In the genomic region with DNA sequence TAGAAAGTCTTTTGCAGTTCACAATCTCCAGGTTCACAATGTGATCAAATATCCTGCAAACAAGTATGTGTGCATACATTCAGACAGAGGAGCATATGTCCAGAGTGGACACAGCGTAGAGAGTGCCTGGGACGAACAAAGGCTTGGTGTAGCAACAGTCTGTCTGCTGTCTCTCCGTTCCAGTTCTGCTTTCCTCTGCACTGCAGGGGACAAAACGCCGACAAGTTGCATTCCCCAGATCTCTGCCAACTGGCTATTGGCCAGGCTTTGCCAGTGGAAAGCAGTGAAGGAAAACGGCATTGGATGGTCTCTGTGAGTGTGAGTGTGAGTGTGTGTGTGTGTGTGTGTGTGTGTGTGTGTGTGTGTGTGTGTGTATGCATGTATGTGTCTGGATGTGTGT, we compare ENCODE assay signal across 10 mouse cellular contexts. TPM values are rescaled to one million over a fixed set of nuclear protein-coding genes. Genes with fewer than 3 reads are reported as not detected.
A peak's percentile ranks its signal among the peaks of the same experiment; 100 is the strongest.
DNase-seq lines count a peak whose midpoint lies in the region; ATAC-seq and TF ChIP-seq lines count a peak whose summit lies in the region.
"Had no signal": no experiment of that assay in that cellular context is flagged by ENCODE, and none has a peak within 500 bp of the region (broad histone marks: within the 10 kb centered on the region; RNA-seq: fewer than 3 reads in every experiment).

No protein-coding gene starts in this region.

- H3K36me3 ChIP-seq in kidney, adult 2 months (ENCODE audit: control insufficient read depth, insufficient read depth, low read length) = no peaks in the 10 kb centered on the region
- no peaks in the 10 kb centered on the region for H3K36me3 ChIP-seq in kidney, embryonic 16.5 days (ENCODE audit: insufficient read depth, low read length)
- H3K36me3 ChIP-seq in MEL (ENCODE audit: control insufficient read depth in 1 of 2, insufficient read depth in 2 of 2, low read length in 2 of 2) = peaks cover 0 to 13% of the 10 kb centered on the region in 2 experiments; a peak in 2 of 4 replicates
- H3K36me3 ChIP-seq in intestine, postnatal 0 days (ENCODE audit: control insufficient read depth, insufficient read depth) = no peaks in the 10 kb centered on the region
- H3K36me3 ChIP-seq: embryonic facial prominence, embryonic 13.5 days; neural tube, embryonic 15.5 days had no signal

- DNase-seq in adrenal gland, postnatal 25 days = peak; percentile 25
- no peak for DNase-seq in adrenal gland, adult 18-20 months (ENCODE audit: low spot score in 2 of 2)
- peak; percentile 76 for DNase-seq in kidney, adult 2 months
- peak; percentile 66 for DNase-seq in MEL (ENCODE audit: low read depth, low spot score)
- DNase-seq in kidney, postnatal 10 days = peak; percentile 66
- DNase-seq in frontal cortex, postnatal 25 days (ENCODE audit: low spot score in 2 of 2) = no peak

- no peaks in the 10 kb centered on the region for H3K27me3 ChIP-seq in kidney, adult 2 months (replicated peaks; ENCODE audit: control insufficient read depth, insufficient read depth, low read length)
- H3K27me3 ChIP-seq in kidney, embryonic 16.5 days (ENCODE audit: insufficient read depth, low read length) = no peaks in the 10 kb centered on the region
- no peaks in the 10 kb centered on the region for H3K27me3 ChIP-seq in MEL (ENCODE audit: control insufficient read depth in 1 of 2, insufficient read depth in 2 of 2, low read length in 2 of 2)
- H3K27me3 ChIP-seq in intestine, postnatal 0 days (replicated peaks; ENCODE audit: control insufficient read depth, insufficient read depth, low read length) = no peaks in the 10 kb centered on the region
- H3K27me3 ChIP-seq: embryonic facial prominence, embryonic 13.5 days; neural tube, embryonic 15.5 days had no signal

- TF ChIP-seq CTCF in kidney, adult 2 months (conservative IDR thresholded peaks at IDR 0.05; ENCODE audit: insufficient read depth, insufficient read length, low read depth, low read length) = no peak
- no peak for TF ChIP-seq CTCF in MEL (IDR thresholded peaks at IDR 0.05 in 2 of 3, conservative IDR thresholded peaks at IDR 0.05 in 1 of 3; ENCODE audit: control insufficient read depth in 1 of 3, insufficient read depth in 1 of 3, low read depth in 2 of 3, low read length in 3 of 3, poor library complexity in 1 of 3, severe bottlenecking in 1 of 3)
- TF ChIP-seq CTCF in intestine, postnatal 0 days (IDR thresholded peaks at IDR 0.05; ENCODE audit: low read depth) = no peak

- no peaks in the 10 kb centered on the region for H3K79me2 ChIP-seq in MEL (ENCODE audit: control insufficient read depth, insufficient read depth, low read length, poor library complexity)

- H3K9ac ChIP-seq in kidney, embryonic 16.5 days (replicated peaks; ENCODE audit: low read length) = no peak overlapping the region
- no peak overlapping the region for H3K9ac ChIP-seq in MEL (ENCODE audit: control insufficient read depth, low read depth, low read length, poor library complexity, severe bottlenecking)
- no peak overlapping the region for H3K9ac ChIP-seq in intestine, postnatal 0 days (ENCODE audit: low read depth, low read length)
- H3K9ac ChIP-seq: embryonic facial prominence, embryonic 13.5 days; neural tube, embryonic 15.5 days had no signal

- no peak for TF ChIP-seq POLR2A in kidney, adult 2 months (IDR thresholded peaks at IDR 0.05; ENCODE audit: low read depth, low read length)
- no peak for TF ChIP-seq POLR2A in MEL (IDR thresholded peaks at IDR 0.05; ENCODE audit: control insufficient read depth in 1 of 2, insufficient read depth in 1 of 2, low read depth in 1 of 2, low read length in 2 of 2, poor library complexity in 1 of 2)

- no peak for TF ChIP-seq EP300 in MEL (IDR thresholded peaks at IDR 0.05; ENCODE audit: low read depth in 1 of 2, low read length in 2 of 2)

- no peak overlapping the region for H3K27ac ChIP-seq in kidney, adult 2 months (ENCODE audit: insufficient read depth, low read depth, low read length)
- no peak overlapping the region for H3K27ac ChIP-seq in kidney, embryonic 16.5 days (ENCODE audit: low read length)
- H3K27ac ChIP-seq in MEL (ENCODE audit: control insufficient read depth, low read depth, low read length) = no peak overlapping the region
- no peak overlapping the region; the same call in 1 of the 2 replicates for H3K27ac ChIP-seq in intestine, postnatal 0 days (ENCODE audit: low read depth, low read length)
- H3K27ac ChIP-seq: embryonic facial prominence, embryonic 13.5 days; neural tube, embryonic 15.5 days had no signal

- peaks cover 5% of the 10 kb centered on the region; the same call in 1 of the 2 replicates for H3K4me1 ChIP-seq in kidney, adult 2 months (ENCODE audit: control insufficient read depth, insufficient read depth, low read length)
- H3K4me1 ChIP-seq in kidney, embryonic 16.5 days (ENCODE audit: insufficient read depth, low read length) = no peaks in the 10 kb centered on the region
- peaks cover 2 to 23% of the 10 kb centered on the region in 2 experiments; a peak in 3 of 4 replicates for H3K4me1 ChIP-seq in MEL (ENCODE audit: control insufficient read depth in 1 of 2, insufficient read depth in 2 of 2, low read length in 2 of 2)
- H3K4me1 ChIP-seq in intestine, postnatal 0 days (replicated peaks; ENCODE audit: control insufficient read depth, insufficient read depth, low read length) = no peaks in the 10 kb centered on the region
- H3K4me1 ChIP-seq: embryonic facial prominence, embryonic 13.5 days; neural tube, embryonic 15.5 days had no signal

- no peak overlapping the region for H3K4me3 ChIP-seq in kidney, adult 2 months (ENCODE audit: insufficient read depth, low read depth, low read length)
- no peak overlapping the region for H3K4me3 ChIP-seq in kidney, embryonic 16.5 days (ENCODE audit: low read length)
- H3K4me3 ChIP-seq in MEL (ENCODE audit: control insufficient read depth in 1 of 2, insufficient read depth in 1 of 2, low read depth in 2 of 2, low read length in 2 of 2) = no peak overlapping the region
- no peak overlapping the region for H3K4me3 ChIP-seq in intestine, postnatal 0 days (ENCODE audit: low read depth, low read length)
- H3K4me3 ChIP-seq: embryonic facial prominence, embryonic 13.5 days; neural tube, embryonic 15.5 days had no signal

- H3K4me2 ChIP-seq in kidney, embryonic 16.5 days (replicated peaks; ENCODE audit: low read depth, low read length) = no peak overlapping the region
- no peak overlapping the region for H3K4me2 ChIP-seq in intestine, postnatal 0 days (replicated peaks; ENCODE audit: low read depth)
- H3K4me2 ChIP-seq: embryonic facial prominence, embryonic 13.5 days; neural tube, embryonic 15.5 days had no signal

- no peaks in the 10 kb centered on the region for H3K9me3 ChIP-seq in kidney, embryonic 16.5 days (ENCODE audit: low read length)
- no peaks in the 10 kb centered on the region for H3K9me3 ChIP-seq in MEL (replicated peaks; ENCODE audit: insufficient read depth, low read length)
- H3K9me3 ChIP-seq in intestine, postnatal 0 days (ENCODE audit: control insufficient read depth) = no peaks in the 10 kb centered on the region
- H3K9me3 ChIP-seq: embryonic facial prominence, embryonic 13.5 days; neural tube, embryonic 15.5 days had no signal

- 21% methylated on average over 6 of the region's 6 CpGs for WGBS in kidney, adult 2 months
- WGBS in kidney, embryonic 16.5 days = 64% methylated on average over 6 of the region's 6 CpGs
- 54% methylated on average over 6 of the region's 6 CpGs for WGBS in intestine, postnatal 0 days

- TF ChIP-seq RAD21 in MEL (IDR thresholded peaks at IDR 0.05; ENCODE audit: low read depth, low read length) = no peak

- no peak for ATAC-seq in kidney, embryonic 16.5 days (ENCODE audit: low FRiP score, low TSS enrichment)
- no peak for ATAC-seq in intestine, postnatal 0 days

TF ChIP-seq in MEL, 35 proteins besides CTCF, POLR2A, EP300 and RAD21:
- no peak for TF ChIP-seq ZNF384 (IDR thresholded peaks at IDR 0.05; ENCODE audit: low read depth, low read length)

RNA-seq across cellular contexts. Expression of a gene that starts 14.4 kb away (rescaled TPM):
- total RNA-seq in adrenal gland, postnatal 25 days (2021) = 315 and 361 TPM in 2 replicates
- total RNA-seq in adrenal gland, adult 18-20 months (2021) = 100 to 1,000 TPM; 347 to 392 TPM
- polyA plus RNA-seq in kidney, adult 2 months (2012; rRNA removed) = 159 and 174 TPM in 2 replicates
- polyA plus RNA-seq in kidney, embryonic 16.5 days (2015; fragmentation: Nextera tagmentation; extraction: Ambion mirVana) = 435 and 448 TPM in 2 replicates
- total RNA-seq in MEL (2012; rRNA removed) = 244 and 293 TPM in 2 replicates
- polyA plus RNA-seq in MEL (2012; ENCODE audit: insufficient read depth in 1 of 2, insufficient read length in 2 of 2, low read depth in 1 of 2, low replicate concordance in 2 of 2, missing spikeins in 1 of 2) = 100 to 1,000 TPM; 305 to 470 TPM
- 450 and 460 TPM in 2 replicates for polyA plus RNA-seq in intestine, postnatal 0 days (2015; fragmentation: Nextera tagmentation; extraction: Ambion mirVana)

Comparison
In these comparisons a context has a peak if more than half of its experiments do, and no peak if none do; other contexts are left out.
1. DNase-seq: peak in adrenal gland, postnatal 25 days (single experiment), kidney, adult 2 months (single experiment), MEL (single experiment) and kidney, postnatal 10 days (single experiment); none in adrenal gland, adult 18-20 months (0 of 2) and frontal cortex, postnatal 25 days (0 of 2).